Mouse (Mus musculus): ENCODE data around the gene Slc25a41. TPM values are rescaled to one million over a fixed set of nuclear protein-coding genes. Genes with fewer than 3 reads are reported as not detected.

The Slc25a41 gene
- polyA plus RNA-seq, 1 experiment, result 0.25 TPM

GRCm38 (mm10) chr17:57070272-57070671, 28.8 kb upstream of the Slc25a41 start:
- H3K4me3 ChIP-seq (ENCODE audit: insufficient read depth, low read length), result no peak overlapping the region
- no peak overlapping the region for H3K27ac ChIP-seq (ENCODE audit: insufficient read depth, low read length)
- no peak for TF ChIP-seq POLR2A (IDR thresholded peaks at IDR 0.05; ENCODE audit: extremely low read depth, insufficient read depth, low read length)
- TF ChIP-seq CTCF (IDR thresholded peaks at IDR 0.05; ENCODE audit: extremely low read depth, insufficient read depth, low read length), result no peak
- H3K4me1 ChIP-seq (ENCODE audit: control insufficient read depth, insufficient read depth, low read length), result no peaks in the 10 kb centered on the region

DNA sequence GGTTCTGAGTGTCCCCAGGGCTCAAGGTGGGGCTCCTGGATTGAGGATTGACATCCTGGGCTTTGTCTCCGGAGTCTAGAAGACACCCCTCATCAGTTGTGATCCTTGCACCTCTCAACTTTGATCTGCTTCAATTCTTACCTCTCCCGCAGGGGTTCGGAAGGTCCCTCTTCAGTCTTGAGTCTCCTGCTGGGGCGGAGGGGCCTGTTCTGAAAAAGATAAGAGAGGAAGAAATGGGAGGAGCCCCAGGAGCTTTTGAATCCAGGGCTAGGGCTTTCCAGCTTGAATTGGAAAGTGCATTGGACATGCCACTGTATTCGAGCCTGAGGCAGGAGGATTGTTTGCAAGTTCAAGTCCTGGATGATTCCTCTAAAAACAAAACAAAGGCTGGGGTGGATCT, 25.5 kb upstream of the Slc25a41 start:
- no peak for TF ChIP-seq POLR2A (IDR thresholded peaks at IDR 0.05; ENCODE audit: extremely low read depth, insufficient read depth, low read length)
- TF ChIP-seq CTCF (IDR thresholded peaks at IDR 0.05; ENCODE audit: extremely low read depth, insufficient read depth, low read length), result no peak
- Histone ChIP-seq H3K27ac (ENCODE audit: insufficient read depth, low read length) (no peak overlapping the region), H3K4me3 (ENCODE audit: insufficient read depth, low read length) (no peak overlapping the region), H3K4me1 (ENCODE audit: control insufficient read depth, insufficient read depth, low read length) (no peaks in the 10 kb centered on the region)

GRCm38 (mm10) chr17:57063031-57063430, 21.6 kb upstream of the Slc25a41 start:
- Histone ChIP-seq H3K4me1 (ENCODE audit: control insufficient read depth, insufficient read depth, low read length) (peaks cover 4% of the 10 kb centered on the region; the same call in 1 of the 2 replicates), H3K27ac (ENCODE audit: insufficient read depth, low read length) (no peak overlapping the region), H3K4me3 (ENCODE audit: insufficient read depth, low read length) (no peak overlapping the region)
- TF ChIP-seq POLR2A (IDR thresholded peaks at IDR 0.05; ENCODE audit: extremely low read depth, insufficient read depth, low read length), result no peak
- no peak for TF ChIP-seq CTCF (IDR thresholded peaks at IDR 0.05; ENCODE audit: extremely low read depth, insufficient read depth, low read length)

DNA sequence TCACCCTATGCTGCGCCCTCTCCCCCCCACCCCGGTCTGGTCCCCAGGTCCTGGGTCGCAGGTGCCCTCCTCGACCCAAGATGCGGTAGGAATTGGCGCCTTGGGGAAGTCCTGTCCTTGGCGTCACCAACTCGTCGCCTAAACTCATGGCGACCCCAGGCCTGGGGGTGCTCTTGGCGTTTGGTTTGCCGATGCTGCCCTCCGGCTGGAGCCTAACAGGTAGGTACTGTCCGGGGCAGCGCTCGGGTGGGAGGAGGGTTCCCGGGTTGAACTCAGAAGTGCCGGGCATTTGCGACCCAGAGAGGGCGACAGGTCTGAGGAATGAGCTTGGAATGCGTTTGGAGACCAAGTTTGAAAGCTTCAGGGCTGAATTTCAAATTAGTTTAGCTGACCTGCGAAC, 21.1 kb upstream of the Slc25a41 start:
- Histone ChIP-seq H3K27ac (ENCODE audit: insufficient read depth, low read length) (no peak overlapping the region), H3K4me1 (ENCODE audit: control insufficient read depth, insufficient read depth, low read length) (peaks cover 4% of the 10 kb centered on the region; the same call in 1 of the 2 replicates), H3K4me3 (ENCODE audit: insufficient read depth, low read length) (no peak overlapping the region)
- TF ChIP-seq POLR2A (IDR thresholded peaks at IDR 0.05; ENCODE audit: extremely low read depth, insufficient read depth, low read length) (no peak), CTCF (IDR thresholded peaks at IDR 0.05; ENCODE audit: extremely low read depth, insufficient read depth, low read length) (no peak)

GRCm38 (mm10) chr17:57062011-57062521, 20.6 kb upstream of the Slc25a41 start:
- H3K4me1 ChIP-seq (ENCODE audit: control insufficient read depth, insufficient read depth, low read length), result peaks cover 4% of the 10 kb centered on the region; the same call in 1 of the 2 replicates
- H3K4me3 ChIP-seq (ENCODE audit: insufficient read depth, low read length), result no peak overlapping the region
- no peak for TF ChIP-seq CTCF (IDR thresholded peaks at IDR 0.05; ENCODE audit: extremely low read depth, insufficient read depth, low read length)
- TF ChIP-seq POLR2A (IDR thresholded peaks at IDR 0.05; ENCODE audit: extremely low read depth, insufficient read depth, low read length), result no peak
- H3K27ac ChIP-seq (ENCODE audit: insufficient read depth, low read length), result no peak overlapping the region

DNA sequence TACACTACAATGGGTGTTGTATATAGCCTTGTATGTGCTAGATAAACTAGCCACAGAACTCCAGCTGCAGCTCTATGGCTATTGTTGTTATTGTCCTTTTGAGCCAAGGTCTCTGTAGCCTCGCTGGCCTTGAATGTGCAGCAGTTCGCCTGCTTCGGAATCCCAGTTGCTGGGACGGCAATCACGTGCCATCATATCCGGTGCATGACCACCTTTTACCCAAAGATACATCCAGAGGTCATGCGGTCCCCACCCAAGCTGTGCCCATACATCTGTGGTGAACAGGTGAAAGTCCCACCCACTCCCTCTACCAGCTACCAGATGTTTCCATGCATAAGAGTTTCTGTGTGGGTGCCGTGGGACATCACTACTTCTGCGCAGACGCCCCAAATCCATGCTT, 19.6 kb upstream of the Slc25a41 start:
- Histone ChIP-seq H3K4me3 (ENCODE audit: insufficient read depth, low read length) (no peak overlapping the region; the same call in 1 of the 2 replicates), H3K4me1 (ENCODE audit: control insufficient read depth, insufficient read depth, low read length) (peaks cover 4% of the 10 kb centered on the region; the same call in 1 of the 2 replicates), H3K27ac (ENCODE audit: insufficient read depth, low read length) (no peak overlapping the region)
- TF ChIP-seq CTCF (IDR thresholded peaks at IDR 0.05; ENCODE audit: extremely low read depth, insufficient read depth, low read length) (no peak), POLR2A (IDR thresholded peaks at IDR 0.05; ENCODE audit: extremely low read depth, insufficient read depth, low read length) (no peak)

DNA sequence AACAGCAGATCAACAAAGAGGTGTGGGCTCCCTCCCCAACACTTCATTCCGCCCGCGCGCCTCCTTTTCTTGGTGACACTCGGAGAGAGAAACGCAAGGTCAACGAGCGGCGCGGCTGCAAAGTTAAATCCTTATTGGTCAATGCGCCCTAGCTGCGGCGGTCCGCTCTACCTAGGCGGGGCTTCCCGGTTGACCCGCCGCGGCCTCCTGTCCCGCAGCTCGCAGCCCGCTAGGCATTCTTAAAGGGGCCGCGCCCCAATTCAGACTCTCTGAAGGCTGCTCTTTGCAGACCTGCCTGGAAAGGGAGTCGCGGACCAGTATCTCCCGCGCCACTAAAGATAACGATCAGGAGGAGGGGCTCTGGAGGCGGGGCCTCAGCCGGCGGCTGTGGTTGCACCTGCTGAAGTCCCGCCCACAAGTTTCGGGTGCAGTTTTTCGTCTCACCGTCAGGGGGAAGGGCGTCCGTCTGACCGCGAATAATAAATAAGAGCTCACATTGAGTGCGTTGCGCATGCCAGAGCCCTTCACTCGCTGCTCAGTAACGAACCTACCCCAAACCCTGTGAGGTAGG, 18.9 kb upstream of the Slc25a41 start:
- H3K4me1 ChIP-seq (ENCODE audit: control insufficient read depth, insufficient read depth, low read length), result peaks cover 4% of the 10 kb centered on the region; the same call in 1 of the 2 replicates
- H3K4me3 ChIP-seq (ENCODE audit: insufficient read depth, low read length), result peak overlapping the region; percentile 98
- peak overlapping the region; percentile 76; the same call in 1 of the 2 replicates for H3K27ac ChIP-seq (ENCODE audit: insufficient read depth, low read length)
- peak; percentile 46; the same call in 1 of the 2 replicates for TF ChIP-seq POLR2A (IDR thresholded peaks at IDR 0.05; ENCODE audit: extremely low read depth, insufficient read depth, low read length)
- TF ChIP-seq CTCF (IDR thresholded peaks at IDR 0.05; ENCODE audit: extremely low read depth, insufficient read depth, low read length), result peak; percentile 53

- Histone ChIP-seq H3K27ac (ENCODE audit: insufficient read depth, low read length) (peak within 1 kb of the TSS; percentile 96), H3K4me1 (ENCODE audit: control insufficient read depth, insufficient read depth, low read length) (peaks cover 4% of the 10 kb centered on the region; the same call in 1 of the 2 replicates), H3K4me3 (ENCODE audit: insufficient read depth, low read length) (peak within 1 kb of the TSS; percentile 98)
- TF ChIP-seq POLR2A (IDR thresholded peaks at IDR 0.05; ENCODE audit: extremely low read depth, insufficient read depth, low read length) (no peak), CTCF (IDR thresholded peaks at IDR 0.05; ENCODE audit: extremely low read depth, insufficient read depth, low read length) (no peak)
Observed at GRCm38 (mm10) chr17:57059486-57059977, 18.1 kb upstream of the Slc25a41 start, which contains the start of gene Slc25a23. Gene Slc25a23, minus strand, starts transcription at chr17:57059863.

- Histone ChIP-seq H3K4me1 (ENCODE audit: control insufficient read depth, insufficient read depth, low read length) (peaks cover 4% of the 10 kb centered on the region; the same call in 1 of the 2 replicates), H3K4me3 (ENCODE audit: insufficient read depth, low read length) (peak within 1 kb of the TSS; percentile 98), H3K27ac (ENCODE audit: insufficient read depth, low read length) (peak within 1 kb of the TSS; percentile 96)
- no peak for TF ChIP-seq POLR2A (IDR thresholded peaks at IDR 0.05; ENCODE audit: extremely low read depth, insufficient read depth, low read length)
- TF ChIP-seq CTCF (IDR thresholded peaks at IDR 0.05; ENCODE audit: extremely low read depth, insufficient read depth, low read length), result no peak
Observed at GRCm38 (mm10) chr17:57058891-57059485, 17.5 kb upstream of the Slc25a41 start, which contains the start of gene Crb3. Gene Crb3, plus strand, starts transcription at chr17:57059105.

Data from cortical plate, adult 2 months (tissue).